Mouse (Mus musculus): Measurements from ENCODE around the gene Nomo1.

DNA sequence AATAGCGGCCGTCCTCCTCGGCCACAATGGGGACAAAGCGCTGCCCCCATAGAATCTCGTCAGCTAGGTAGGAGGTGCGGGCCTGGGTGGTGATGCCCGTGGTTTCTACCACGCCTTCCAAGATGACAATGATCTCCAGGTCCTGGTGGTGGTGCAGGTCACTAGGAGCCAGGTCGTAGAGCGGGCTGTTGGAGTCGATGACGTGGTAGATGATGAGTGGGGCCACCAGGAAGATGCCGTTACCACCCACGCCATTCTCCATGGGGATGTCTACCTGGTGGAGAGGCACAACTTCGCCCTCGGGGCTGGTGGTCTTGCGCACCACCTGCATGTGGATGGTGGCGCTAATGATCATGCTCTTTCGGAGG lies 65.4 kb downstream of the Nomo1 start:
- TF ChIP-seq CTCF (IDR thresholded peaks at IDR 0.05; ENCODE audit: low read depth, low read length) (no peak), POLR2A (IDR thresholded peaks at IDR 0.05; ENCODE audit: extremely low read depth, insufficient read depth, low read length) (no peak)

All from liver, adult 2 months (tissue).